Mouse (Mus musculus) liver, adult 2 months (tissue): ENCODE measurements around the gene Ftl1. TPM values are rescaled to one million over a fixed set of nuclear protein-coding genes. Genes with fewer than 3 reads are reported as not detected.

Source experiments
- DNase-seq: peaks from one replicate; pipeline ENCODE4 v3.0.0-alpha.2; 2011; ENCODE audit warnings: low read depth, low spot score; ENCODE audit errors: extremely low read depth
- H3K27ac ChIP-seq: fragments of 200-500 bp; replicated peaks from 2 replicates; pipeline ENCODE4 v1.5.1; 2012; ENCODE audit warnings: low read depth, mild to moderate bottlenecking, control low read depth, inconsistent platforms, low read length; ENCODE audit not compliant: insufficient read depth
- H3K27me3 ChIP-seq: fragments of 200-500 bp; 2 replicates; pipeline ENCODE4 v1.6.1; 2012; ENCODE audit warnings: mild to moderate bottlenecking, moderate library complexity, low read length, inconsistent platforms; ENCODE audit not compliant: control insufficient read depth, insufficient read depth
- H3K36me3 ChIP-seq: fragments of 200-500 bp; 2 replicates; pipeline ENCODE4 v1.6.1; 2012; ENCODE audit warnings: low read length, inconsistent platforms; ENCODE audit not compliant: control insufficient read depth, insufficient read depth
- H3K4me1 ChIP-seq: fragments of 200-500 bp; 2 replicates; pipeline ENCODE4 v1.6.1; 2011; ENCODE audit warnings: low read length; ENCODE audit not compliant: control insufficient read depth, insufficient read depth
- H3K4me3 ChIP-seq: fragments of 200-500 bp; 2 replicates; pipeline ENCODE4 v1.5.1; 2011; ENCODE audit warnings: low read depth, mild to moderate bottlenecking, control low read depth, low read length, moderate library complexity; ENCODE audit not compliant: insufficient read depth
- H3K79me2 ChIP-seq: fragments of 200-500 bp; 2 replicates; pipeline ENCODE4 v1.6.1; 2012; ENCODE audit warnings: inconsistent platforms, mild to moderate bottlenecking, low read length, moderate library complexity; ENCODE audit not compliant: control insufficient read depth, insufficient read depth
- H3K9ac ChIP-seq: fragments of 200-500 bp; 2 replicates; pipeline ENCODE4 v1.6.1; 2012; ENCODE audit warnings: low read depth, mild to moderate bottlenecking, control low read depth, inconsistent platforms, low read length
- CTCF ChIP-seq: fragments of 200-500 bp; IDR thresholded peaks from 2 replicates; pipeline ENCODE4 v1.5.1; 2011; ENCODE audit warnings: low read depth, low read length, control low read depth
- POLR2A ChIP-seq: fragments of 200-500 bp; IDR thresholded peaks from 2 replicates; pipeline ENCODE4 v1.6.1; 2011; ENCODE audit warnings: low read length, control low read depth; ENCODE audit not compliant: insufficient read depth; ENCODE audit errors: extremely low read depth
- WGBS: fragments of 180-500 bp; shearing (Covaris S2); methylation state at CpG from one replicate; pipeline ENCODE4 v1.1.7; 2018; 5-methylcytosine and 5-hydroxymethylcytosine counted together
- polyA plus RNA-seq: library from polyadenylated mRNA; depleted of rRNA; stranded (reverse); fragments of >200 nt; gene quantifications from 2 replicates; pipeline ENCODE4 v1.2.3, GENCODE M21; 2012
- total RNA-seq: library from RNA; depleted of rRNA; stranded (reverse); fragments of >200 nt; gene quantifications from 2 replicates; pipeline ENCODE4 v1.2.3, GENCODE M21; 2014

Ftl1 gene
- total and polyA plus RNA-seq, 2 experiments: 3,170 to 13,613 TPM

GRCm38 (mm10) chr7:45492951-45493350 lies 33.3 kb upstream of the Ftl1 start:
- no peak for TF ChIP-seq POLR2A
- no peak for TF ChIP-seq CTCF
- H3K36me3 ChIP-seq: peaks cover 9% of the 10 kb centered on the region; the same call in 1 of the 2 replicates
- peak; percentile 97 for DNase-seq
- peak overlapping the region; percentile 84 for H3K27ac ChIP-seq
- H3K79me2 ChIP-seq: peaks cover 4% of the 10 kb centered on the region; the same call in 1 of the 2 replicates
- no peaks in the 10 kb centered on the region for H3K27me3 ChIP-seq
- H3K4me3 ChIP-seq: no peak overlapping the region
- H3K9ac ChIP-seq: no peak overlapping the region
- H3K4me1 ChIP-seq: peaks cover 30% of the 10 kb centered on the region
- 17% methylated on average over 5 of the region's 5 CpGs for WGBS

DNA sequence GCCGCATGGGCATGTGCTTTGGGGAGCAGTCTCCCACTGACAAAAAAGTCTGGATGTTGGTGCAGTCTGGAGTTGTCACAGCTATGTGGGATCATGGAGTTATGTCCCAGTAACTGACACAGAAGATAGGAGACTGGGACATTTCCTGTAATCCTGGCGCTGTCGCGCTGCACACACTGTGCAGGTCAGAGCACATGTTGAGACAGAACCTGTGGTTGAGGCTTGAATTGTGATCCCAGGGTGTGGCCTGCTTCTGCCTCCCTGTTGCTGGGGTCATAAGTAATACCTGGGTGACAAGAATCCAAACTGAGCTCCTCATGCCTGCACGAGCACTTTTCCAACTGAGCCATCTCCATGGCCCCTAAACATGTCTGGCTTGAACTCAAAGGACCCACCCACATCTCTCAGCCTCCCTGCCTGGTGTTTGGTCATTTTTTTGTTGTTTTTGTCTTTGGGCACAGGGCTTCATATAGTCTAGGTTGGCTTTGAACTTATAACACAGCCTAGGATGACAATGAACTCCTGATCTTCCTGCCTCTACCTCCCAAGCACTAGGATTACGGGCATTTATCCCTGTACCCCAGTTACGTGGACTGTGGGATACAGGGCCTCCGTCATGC lies 32.7 kb upstream of the Ftl1 start:
- Histone ChIP-seq H3K4me1 (peaks cover 32% of the 10 kb centered on the region), H3K27ac (peak overlapping the region; percentile 57), H3K27me3 (no peaks in the 10 kb centered on the region), H3K9ac (no peak overlapping the region), H3K4me3 (no peak overlapping the region), H3K79me2 (peaks cover 6% of the 10 kb centered on the region; the same call in 1 of the 2 replicates), H3K36me3 (peaks cover 9% of the 10 kb centered on the region; the same call in 1 of the 2 replicates)
- DNase-seq: no peak
- TF ChIP-seq POLR2A (no peak), CTCF (no peak)
- 72% methylated on average over 8 of the region's 8 CpGs for WGBS

DNA sequence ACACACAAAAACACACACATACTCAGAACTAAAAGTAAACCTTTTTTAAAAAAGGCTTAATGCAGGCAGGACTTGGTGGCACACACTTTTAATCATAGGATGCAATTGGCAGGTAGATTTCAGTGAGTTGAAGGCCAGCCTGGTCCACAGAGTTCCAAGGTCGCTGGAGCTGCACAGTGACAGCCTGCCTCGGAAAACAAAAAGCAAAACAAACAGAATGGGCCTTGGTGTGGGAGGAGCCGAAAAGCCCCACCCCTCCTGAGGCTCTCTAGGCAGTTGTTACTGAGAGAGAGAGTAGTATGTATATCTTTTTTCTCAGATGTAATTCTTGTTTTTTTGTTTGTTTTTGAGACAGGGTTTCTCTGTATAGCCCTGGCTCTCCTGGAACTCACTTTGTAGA lies 31.6 kb upstream of the Ftl1 start:
- H3K79me2 ChIP-seq: peaks cover 9% of the 10 kb centered on the region; the same call in 1 of the 2 replicates
- peaks cover 9% of the 10 kb centered on the region; the same call in 1 of the 2 replicates for H3K36me3 ChIP-seq
- peaks cover 39% of the 10 kb centered on the region for H3K4me1 ChIP-seq
- DNase-seq: peak; percentile 95
- H3K27ac ChIP-seq: peak overlapping the region; percentile 91
- WGBS: 4% methylated on average over 3 of the region's 3 CpGs
- H3K9ac ChIP-seq: peak overlapping the region; percentile 61; the same call in 1 of the 2 replicates
- no peak overlapping the region for H3K4me3 ChIP-seq
- no peak for TF ChIP-seq CTCF
- no peak for TF ChIP-seq POLR2A
- H3K27me3 ChIP-seq: no peaks in the 10 kb centered on the region

DNA sequence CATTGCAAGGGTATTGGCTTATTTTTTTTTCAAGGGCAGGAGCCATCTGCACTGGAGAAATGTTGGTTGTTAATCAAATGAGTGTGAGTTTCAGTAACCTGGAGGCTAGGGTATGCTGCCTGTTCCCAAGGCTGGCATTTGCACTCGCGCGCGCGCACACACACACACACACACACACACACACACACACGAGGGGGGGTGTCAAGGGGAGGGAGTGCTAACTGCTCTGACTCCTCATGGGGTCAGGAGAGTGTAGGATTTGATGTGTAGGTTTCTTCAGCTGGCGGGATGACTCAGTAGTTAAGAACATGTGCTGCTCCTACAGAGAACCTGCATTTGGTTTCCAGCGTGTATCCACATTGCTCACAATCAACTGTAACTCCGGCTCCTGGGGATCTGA lies 31.1 kb upstream of the Ftl1 start:
- TF ChIP-seq CTCF: no peak
- TF ChIP-seq POLR2A: no peak
- Histone ChIP-seq H3K4me1 (peaks cover 41% of the 10 kb centered on the region), H3K4me3 (no peak overlapping the region), H3K36me3 (peaks cover 13% of the 10 kb centered on the region; the same call in 1 of the 2 replicates), H3K9ac (peak overlapping the region; percentile 61), H3K27me3 (no peaks in the 10 kb centered on the region), H3K79me2 (peaks cover 9% of the 10 kb centered on the region; the same call in 1 of the 2 replicates), H3K27ac (peak overlapping the region; percentile 91)
- DNase-seq: no peak
- 27% methylated on average over 9 of the region's 9 CpGs for WGBS

GRCm38 (mm10) chr7:45489578-45489977 lies 29.9 kb upstream of the Ftl1 start:
- WGBS: 84% methylated on average over 7 of the region's 7 CpGs
- Histone ChIP-seq H3K9ac (no peak overlapping the region), H3K79me2 (peaks cover 9% of the 10 kb centered on the region; the same call in 1 of the 2 replicates), H3K4me1 (peaks cover 44% of the 10 kb centered on the region), H3K27ac (peak overlapping the region; percentile 91), H3K4me3 (no peak overlapping the region), H3K36me3 (peaks cover 11% of the 10 kb centered on the region; the same call in 1 of the 2 replicates), H3K27me3 (no peaks in the 10 kb centered on the region)
- no peak for DNase-seq
- no peak for TF ChIP-seq CTCF
